Mouse (Mus musculus): ENCODE measurements around the gene Ppp1r27. TPM values are rescaled to one million over a fixed set of nuclear protein-coding genes. Genes with fewer than 3 reads are reported as not detected.

The Ppp1r27 gene
- polyA plus RNA-seq, 1 experiment from 2014 or later = not detected

Other genes with a start within 250 kb of the Ppp1r27 start
- gene Actg1, start 202.6 kb downstream of the Ppp1r27 start, polyA plus RNA-seq (2014; fragmentation: Nextera tagmentation; extraction: Ambion mirVana) = 4,053 and 4,080 TPM in 2 replicates
- gene Fscn2, start 189.6 kb downstream of the Ppp1r27 start, polyA plus RNA-seq (2014; fragmentation: Nextera tagmentation; extraction: Ambion mirVana) = 1.6 and 2.2 TPM in 2 replicates
- gene Faap100, start 172.4 kb downstream of the Ppp1r27 start, polyA plus RNA-seq (2014; fragmentation: Nextera tagmentation; extraction: Ambion mirVana) = 85.6 and 90.1 TPM in 2 replicates
- 37.4 and 39.3 TPM in 2 replicates for gene Nploc4, start 113.4 kb downstream of the Ppp1r27 start, polyA plus RNA-seq (2014; fragmentation: Nextera tagmentation; extraction: Ambion mirVana)
- not detected in 2 replicates for gene Tspan10, start 108.5 kb downstream of the Ppp1r27 start, polyA plus RNA-seq (2014; fragmentation: Nextera tagmentation; extraction: Ambion mirVana)
- 0.40 TPM in 2 replicates for gene Pde6g, start 97.6 kb downstream of the Ppp1r27 start, polyA plus RNA-seq (2014; fragmentation: Nextera tagmentation; extraction: Ambion mirVana)
- 11.4 and 12.4 TPM in 2 replicates for gene Oxld1, start 93.1 kb downstream of the Ppp1r27 start, polyA plus RNA-seq (2014; fragmentation: Nextera tagmentation; extraction: Ambion mirVana)
- gene Ccdc137, start 93.0 kb downstream of the Ppp1r27 start, polyA plus RNA-seq (2014; fragmentation: Nextera tagmentation; extraction: Ambion mirVana) = 19.9 and 20.8 TPM in 2 replicates
- gene Arl16, start 83.5 kb downstream of the Ppp1r27 start, polyA plus RNA-seq (2014; fragmentation: Nextera tagmentation; extraction: Ambion mirVana) = 56.1 and 56.3 TPM in 2 replicates
- 131 and 132 TPM in 2 replicates for gene Mrpl12, start 66.5 kb downstream of the Ppp1r27 start, polyA plus RNA-seq (2014; fragmentation: Nextera tagmentation; extraction: Ambion mirVana)
- gene Slc25a10, start 59.3 kb downstream of the Ppp1r27 start, polyA plus RNA-seq (2014; fragmentation: Nextera tagmentation; extraction: Ambion mirVana) = 28.5 and 29.8 TPM in 2 replicates
- 0.27 and 0.32 TPM in 2 replicates for gene Gcgr, start 20.4 kb downstream of the Ppp1r27 start, polyA plus RNA-seq (2014; fragmentation: Nextera tagmentation; extraction: Ambion mirVana)
- gene Mcrip1, start 1.4 kb downstream of the Ppp1r27 start, polyA plus RNA-seq (2014; fragmentation: Nextera tagmentation; extraction: Ambion mirVana) = 248 and 261 TPM in 2 replicates
- gene P4hb, start 22.1 kb upstream of the Ppp1r27 start, polyA plus RNA-seq (2014; fragmentation: Nextera tagmentation; extraction: Ambion mirVana) = 295 and 326 TPM in 2 replicates
- 435 and 490 TPM in 2 replicates for gene Arhgdia, start 30.5 kb upstream of the Ppp1r27 start, polyA plus RNA-seq (2014; fragmentation: Nextera tagmentation; extraction: Ambion mirVana)
- 237 and 252 TPM in 2 replicates for gene Alyref, start 47.2 kb upstream of the Ppp1r27 start, polyA plus RNA-seq (2014; fragmentation: Nextera tagmentation; extraction: Ambion mirVana)
- gene Anapc11, start 47.3 kb upstream of the Ppp1r27 start, polyA plus RNA-seq (2014; fragmentation: Nextera tagmentation; extraction: Ambion mirVana) = 227 and 229 TPM in 2 replicates
- 0.83 and 1.5 TPM in 2 replicates for gene Npb, start 57.3 kb upstream of the Ppp1r27 start, polyA plus RNA-seq (2014; fragmentation: Nextera tagmentation; extraction: Ambion mirVana)
- gene Pcyt2, start 66.8 kb upstream of the Ppp1r27 start, polyA plus RNA-seq (2014; fragmentation: Nextera tagmentation; extraction: Ambion mirVana) = 173 and 181 TPM in 2 replicates
- 35.5 and 37.0 TPM in 2 replicates for gene Sirt7, start 74.1 kb upstream of the Ppp1r27 start, polyA plus RNA-seq (2014; fragmentation: Nextera tagmentation; extraction: Ambion mirVana)
- 35.4 and 37.8 TPM in 2 replicates for gene Mafg, start 82.5 kb upstream of the Ppp1r27 start, polyA plus RNA-seq (2014; fragmentation: Nextera tagmentation; extraction: Ambion mirVana)
- gene Pycr1, start 92.6 kb upstream of the Ppp1r27 start, polyA plus RNA-seq (2014; fragmentation: Nextera tagmentation; extraction: Ambion mirVana) = 16.8 and 17.9 TPM in 2 replicates
- 1.1 and 1.4 TPM in 2 replicates for gene Myadml2, start 97.0 kb upstream of the Ppp1r27 start, polyA plus RNA-seq (2014; fragmentation: Nextera tagmentation; extraction: Ambion mirVana)
- gene Notum, start 110.0 kb upstream of the Ppp1r27 start, polyA plus RNA-seq (2014; fragmentation: Nextera tagmentation; extraction: Ambion mirVana) = 2.2 and 3.5 TPM in 2 replicates
- gene Aspscr1, start 121.8 kb upstream of the Ppp1r27 start, polyA plus RNA-seq (2014; fragmentation: Nextera tagmentation; extraction: Ambion mirVana) = 123 and 136 TPM in 2 replicates
- gene Cenpx, start 162.6 kb upstream of the Ppp1r27 start, polyA plus RNA-seq (2014; fragmentation: Nextera tagmentation; extraction: Ambion mirVana) = 95.7 and 106 TPM in 2 replicates
- gene Lrrc45, start 162.8 kb upstream of the Ppp1r27 start, polyA plus RNA-seq (2014; fragmentation: Nextera tagmentation; extraction: Ambion mirVana) = 52.7 and 56.5 TPM in 2 replicates
- gene Rac3, start 170.3 kb upstream of the Ppp1r27 start, polyA plus RNA-seq (2014; fragmentation: Nextera tagmentation; extraction: Ambion mirVana) = 124 and 134 TPM in 2 replicates
- gene Dcxr, start 176.1 kb upstream of the Ppp1r27 start, polyA plus RNA-seq (2014; fragmentation: Nextera tagmentation; extraction: Ambion mirVana) = 9.0 and 13.7 TPM in 2 replicates
- 0.64 and 0.90 TPM in 2 replicates for gene Cbr2, start 181.0 kb upstream of the Ppp1r27 start, polyA plus RNA-seq (2014; fragmentation: Nextera tagmentation; extraction: Ambion mirVana)
- gene Hmga1b, start 211.7 kb upstream of the Ppp1r27 start, polyA plus RNA-seq (2014; fragmentation: Nextera tagmentation; extraction: Ambion mirVana) = 1.8 and 2.2 TPM in 2 replicates
- 86.1 and 87.0 TPM in 2 replicates for gene Rfng, start 233.1 kb upstream of the Ppp1r27 start, polyA plus RNA-seq (2014; fragmentation: Nextera tagmentation; extraction: Ambion mirVana)
- gene Gps1, start 233.1 kb upstream of the Ppp1r27 start, polyA plus RNA-seq (2014; fragmentation: Nextera tagmentation; extraction: Ambion mirVana) = 288 and 307 TPM in 2 replicates
- 43.8 and 43.9 TPM in 2 replicates for gene Dus1l, start 245.3 kb upstream of the Ppp1r27 start, polyA plus RNA-seq (2014; fragmentation: Nextera tagmentation; extraction: Ambion mirVana)

Measured in hindbrain, embryonic 14.5 days (tissue).